Mouse (Mus musculus): ENCODE data around the gene Elfn2. TPM values are rescaled to one million over a fixed set of nuclear protein-coding genes. Genes with fewer than 3 reads are reported as not detected.

The Elfn2 gene
- polyA plus RNA-seq, 1 experiment, result 0.16 TPM

Other genes starting within 250 kb of the Elfn2 start
- 3.1 and 4.0 TPM in 2 replicates for gene Il2rb, start 223.5 kb downstream of the Elfn2 start, polyA plus RNA-seq (2012; rRNA removed)
- gene C1qtnf6, start 187.4 kb downstream of the Elfn2 start, polyA plus RNA-seq (2012; rRNA removed), result 35.3 and 40.4 TPM in 2 replicates
- 0.03 TPM in 1 of 2 replicates, not detected in the other for gene Sstr3, start 174.1 kb downstream of the Elfn2 start, polyA plus RNA-seq (2012; rRNA removed)
- gene Rac2, start 146.0 kb downstream of the Elfn2 start, polyA plus RNA-seq (2012; rRNA removed), result 24.7 and 25.5 TPM in 2 replicates
- gene Cyth4, start 121.7 kb downstream of the Elfn2 start, polyA plus RNA-seq (2012; rRNA removed), result 25.4 and 32.0 TPM in 2 replicates
- gene Mfng, start 54.7 kb upstream of the Elfn2 start, polyA plus RNA-seq (2012; rRNA removed), result 55.5 and 73.8 TPM in 2 replicates
- 34.4 and 42.9 TPM in 2 replicates for gene Card10, start 84.3 kb upstream of the Elfn2 start, polyA plus RNA-seq (2012; rRNA removed)
- 80.3 and 115 TPM in 2 replicates for gene Cdc42ep1, start 123.9 kb upstream of the Elfn2 start, polyA plus RNA-seq (2012; rRNA removed)
- gene Lgals2, start 136.8 kb upstream of the Elfn2 start, polyA plus RNA-seq (2012; rRNA removed), result 2.4 and 5.9 TPM in 2 replicates
- gene Gga1, start 158.4 kb upstream of the Elfn2 start, polyA plus RNA-seq (2012; rRNA removed), result 69.0 and 70.0 TPM in 2 replicates
- gene Gm49510, start 180.9 kb upstream of the Elfn2 start, polyA plus RNA-seq (2012; rRNA removed), result not detected in 2 replicates
- gene Sh3bp1, start 181.0 kb upstream of the Elfn2 start, polyA plus RNA-seq (2012; rRNA removed), result 23.4 and 24.5 TPM in 2 replicates
- gene Pdxp, start 195.1 kb upstream of the Elfn2 start, polyA plus RNA-seq (2012; rRNA removed), result 6.2 and 8.8 TPM in 2 replicates
- 1,886 and 3,971 TPM in 2 replicates for gene Lgals1, start 208.0 kb upstream of the Elfn2 start, polyA plus RNA-seq (2012; rRNA removed)
- 28.1 and 30.2 TPM in 2 replicates for gene Nol12, start 216.2 kb upstream of the Elfn2 start, polyA plus RNA-seq (2012; rRNA removed)
- gene Triobp, start 229.0 kb upstream of the Elfn2 start, polyA plus RNA-seq (2012; rRNA removed), result 57.0 and 69.1 TPM in 2 replicates

All from gonadal fat pad, adult 2 months (tissue).